Comparison of ENCODE assay signal across 9 mouse cellular contexts in the genomic region with DNA sequence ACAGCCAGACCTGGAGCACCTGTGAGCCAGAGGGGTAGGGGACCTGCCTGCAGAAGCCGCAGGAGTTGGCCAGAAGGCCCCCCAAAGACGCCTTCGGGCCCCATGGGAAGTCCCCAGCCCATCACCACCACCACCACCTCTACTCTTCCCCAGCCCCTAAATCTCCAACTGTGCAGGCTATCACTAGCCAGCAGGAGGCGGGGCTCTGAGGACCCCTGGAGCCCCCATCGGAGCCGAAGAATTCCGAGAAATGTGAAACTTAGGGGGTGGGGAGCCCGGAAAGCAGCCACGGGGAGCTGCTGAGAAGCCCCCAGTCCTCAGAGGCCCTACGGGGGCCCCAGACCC. TPM values are rescaled to one million over a fixed set of nuclear protein-coding genes. Genes with fewer than 3 reads are reported as not detected.
A peak's percentile ranks its signal among the peaks of the same experiment; 100 is the strongest.
DNase-seq lines count a peak whose midpoint lies in the region; ATAC-seq and TF ChIP-seq lines count a peak whose summit lies in the region.
"Had no signal": no experiment of that assay in that cellular context is flagged by ENCODE, and none has a peak within 500 bp of the region (broad histone marks: within the 10 kb centered on the region; RNA-seq: fewer than 3 reads in every experiment).

No protein-coding gene starts in this region.

- no peak overlapping the region for H3K27ac ChIP-seq in heart, embryonic 15.5 days
- no peak overlapping the region for H3K27ac ChIP-seq in ES-Bruce4 (ENCODE audit: insufficient read depth, low read length)
- no peak overlapping the region for H3K27ac ChIP-seq in liver, postnatal 0 days (ENCODE audit: low read depth)

- DNase-seq in heart, adult 18-20 months = no peak
- peak; percentile 30 for DNase-seq in forelimb bud, embryonic 11.5 days (ENCODE audit: low read depth, low spot score)
- no peak for DNase-seq in liver, postnatal 0 days
- DNase-seq in urinary bladder, postnatal 14 days (ENCODE audit: low spot score) = no peak
- DNase-seq in thymus, postnatal 36 days = no peak
- DNase-seq in heart, adult 8-10 months (ENCODE audit: low spot score) = no peak

- H3K4me3 ChIP-seq in heart, embryonic 15.5 days = peak overlapping the region; percentile 35
- H3K4me3 ChIP-seq in ES-Bruce4 (ENCODE audit: low read depth, low read length) = peak overlapping the region; percentile 11; the same call in 1 of the 2 replicates
- H3K4me3 ChIP-seq in liver, postnatal 0 days (ENCODE audit: low read depth, low read length) = peak overlapping the region; percentile 25

- no peak for TF ChIP-seq POLR2A in ES-Bruce4 (IDR thresholded peaks at IDR 0.05; ENCODE audit: insufficient read depth, low read length)

- no peaks in the 10 kb centered on the region for H3K9me3 ChIP-seq in heart, embryonic 15.5 days (replicated peaks)
- H3K9me3 ChIP-seq in ES-Bruce4 (replicated peaks; ENCODE audit: control insufficient read depth, insufficient read depth, low read length, poor library complexity, severe bottlenecking) = no peaks in the 10 kb centered on the region
- no peaks in the 10 kb centered on the region for H3K9me3 ChIP-seq in liver, postnatal 0 days (ENCODE audit: low read length)

- no peak for TF ChIP-seq EP300 in ES-Bruce4 (IDR thresholded peaks at IDR 0.05; ENCODE audit: insufficient read depth, low read depth, low read length)
- TF ChIP-seq EP300 in liver, postnatal 0 days (IDR thresholded peaks at IDR 0.05; ENCODE audit: low read depth) = no peak

- H3K4me1 ChIP-seq in heart, embryonic 15.5 days (replicated peaks) = peaks cover 42% of the 10 kb centered on the region
- H3K4me1 ChIP-seq in ES-Bruce4 (ENCODE audit: control insufficient read depth, insufficient read depth, low read length) = no peaks in the 10 kb centered on the region
- peaks cover 28% of the 10 kb centered on the region for H3K4me1 ChIP-seq in liver, postnatal 0 days (ENCODE audit: insufficient read depth)

- peaks cover 25% of the 10 kb centered on the region for H3K27me3 ChIP-seq in heart, embryonic 15.5 days
- no peaks in the 10 kb centered on the region; the same call in 1 of the 2 replicates for H3K27me3 ChIP-seq in ES-Bruce4 (ENCODE audit: control insufficient read depth, insufficient read depth, low read length, poor library complexity, severe bottlenecking)
- H3K27me3 ChIP-seq in liver, postnatal 0 days (ENCODE audit: insufficient read depth, low read length) = peaks cover 30% of the 10 kb centered on the region

- H3K9ac ChIP-seq in heart, embryonic 15.5 days = peak overlapping the region; percentile 28
- no peak overlapping the region for H3K9ac ChIP-seq in ES-Bruce4 (ENCODE audit: low read depth, poor library complexity, severe bottlenecking)
- H3K9ac ChIP-seq in liver, postnatal 0 days (replicated peaks) = no peak overlapping the region

- H3K4me2 ChIP-seq in heart, embryonic 15.5 days = peak overlapping the region; percentile 73
- peak overlapping the region; percentile 61 for H3K4me2 ChIP-seq in liver, postnatal 0 days (ENCODE audit: low read depth, low read length)

- H3K36me3 ChIP-seq in heart, embryonic 15.5 days = no peaks in the 10 kb centered on the region
- no peaks in the 10 kb centered on the region for H3K36me3 ChIP-seq in ES-Bruce4 (ENCODE audit: control insufficient read depth, insufficient read depth, low read length, poor library complexity, severe bottlenecking)
- no peaks in the 10 kb centered on the region for H3K36me3 ChIP-seq in liver, postnatal 0 days (replicated peaks; ENCODE audit: insufficient read depth, low read length)

- WGBS in heart, embryonic 15.5 days = 24% methylated on average over 10 of the region's 10 CpGs
- WGBS in liver, postnatal 0 days (ENCODE audit: insufficient replicate concordance) = 4% methylated on average over 10 of the region's 10 CpGs

- no peak for ATAC-seq in heart, embryonic 15.5 days (replicated peaks; ENCODE audit: insufficient number of reproducible peaks, insufficient read depth, low FRiP score, low read depth)
- no peak for ATAC-seq in liver, postnatal 0 days

- no peak for TF ChIP-seq CTCF in ES-Bruce4 (IDR thresholded peaks at IDR 0.05; ENCODE audit: low read depth, low read length)
- no peak for TF ChIP-seq CTCF in liver, postnatal 0 days (IDR thresholded peaks at IDR 0.05; ENCODE audit: low read depth)

RNA-seq across cellular contexts. Expression of a gene that starts 24.9 kb away (rescaled TPM):
- polyA plus RNA-seq in heart, embryonic 15.5 days (2015; fragmentation: Nextera tagmentation; extraction: Ambion mirVana) = 22.2 and 28.2 TPM in 2 replicates
- total RNA-seq in heart, adult 18-20 months (2021) = 10 to 100 TPM; 44.7 to 51.8 TPM
- 14.3 and 17.6 TPM in 2 replicates for polyA plus RNA-seq in ES-Bruce4 (2011; ENCODE audit: insufficient read depth, insufficient read length, low read depth, missing spikeins)
- 13.8 and 14.2 TPM in 2 replicates for polyA plus RNA-seq in liver, postnatal 0 days (2015; fragmentation: Nextera tagmentation; extraction: Ambion mirVana)
- 10 to 100 TPM; 48.3 to 60.9 (median 54.9) TPM for total RNA-seq in heart, adult 8-10 months (2022)

RNA-seq across cellular contexts. Expression of a gene that starts 34.8 kb away (rescaled TPM):
- polyA plus RNA-seq in heart, embryonic 15.5 days (2015; fragmentation: Nextera tagmentation; extraction: Ambion mirVana) = 16.5 and 27.5 TPM in 2 replicates
- total RNA-seq in heart, adult 18-20 months (2021) = 100 to 1,000 TPM; 237 to 244 TPM
- not detected in 2 replicates for polyA plus RNA-seq in ES-Bruce4 (2011; ENCODE audit: insufficient read depth, insufficient read length, low read depth, missing spikeins)
- 0.26 and 0.46 TPM in 2 replicates for polyA plus RNA-seq in liver, postnatal 0 days (2015; fragmentation: Nextera tagmentation; extraction: Ambion mirVana)
- 100 to 1,000 TPM; 268 to 282 (median 276) TPM for total RNA-seq in heart, adult 8-10 months (2022)
- total RNA-seq: common myeloid progenitor, adult 5-6 weeks had no signal

RNA-seq across cellular contexts. Expression of a gene that starts 43.8 kb away (rescaled TPM):
- 210 and 218 TPM in 2 replicates for polyA plus RNA-seq in heart, embryonic 15.5 days (2015; fragmentation: Nextera tagmentation; extraction: Ambion mirVana)
- total RNA-seq in heart, adult 18-20 months (2021) = 10 to 100 TPM; 58.6 to 66.5 TPM
- polyA plus RNA-seq in ES-Bruce4 (2011; ENCODE audit: insufficient read depth, insufficient read length, low read depth, missing spikeins) = 257 and 258 TPM in 2 replicates
- 135 and 145 TPM in 2 replicates for polyA plus RNA-seq in liver, postnatal 0 days (2015; fragmentation: Nextera tagmentation; extraction: Ambion mirVana)
- 10 to 100 TPM; 50.6 to 80.0 (median 64.5) TPM for total RNA-seq in heart, adult 8-10 months (2022)

Comparison
In these comparisons a context has a peak if more than half of its experiments do, and no peak if none do; other contexts are left out.
1. RNA of a gene that starts 34.8 kb away (polyA plus RNA-seq): 16.5 to 27.5 TPM in heart, embryonic 15.5 days; 0.26 to 0.46 TPM in liver, postnatal 0 days and not detected in ES-Bruce4; every median in the first group is over 10 times any median in the second.
2. Peak in every context shown above with its lines, with median percentiles within 50 percentile points of each other: H3K4me3 ChIP-seq.